Mouse (Mus musculus) adrenal gland, postnatal 10 days (tissue): Measurements from ENCODE around the gene Kat8. TPM values are rescaled to one million over a fixed set of nuclear protein-coding genes. Genes with fewer than 3 reads are reported as not detected.
A peak's percentile ranks its signal among the peaks of the same experiment; 100 is the strongest.

Experiments
- DNase-seq: peaks from one replicate; pipeline ENCODE4 v3.0.0; 2021; ENCODE audit warnings: mixed read lengths
- total RNA-seq, 2 experiments: library from RNA; stranded (reverse); gene quantifications; 2 replicates each; pipeline ENCODE4 v1.2.3; 2021

Kat8 gene
- total RNA-seq, 2 experiments from 2014 or later, result 22.5 to 24.7 TPM

DNA sequence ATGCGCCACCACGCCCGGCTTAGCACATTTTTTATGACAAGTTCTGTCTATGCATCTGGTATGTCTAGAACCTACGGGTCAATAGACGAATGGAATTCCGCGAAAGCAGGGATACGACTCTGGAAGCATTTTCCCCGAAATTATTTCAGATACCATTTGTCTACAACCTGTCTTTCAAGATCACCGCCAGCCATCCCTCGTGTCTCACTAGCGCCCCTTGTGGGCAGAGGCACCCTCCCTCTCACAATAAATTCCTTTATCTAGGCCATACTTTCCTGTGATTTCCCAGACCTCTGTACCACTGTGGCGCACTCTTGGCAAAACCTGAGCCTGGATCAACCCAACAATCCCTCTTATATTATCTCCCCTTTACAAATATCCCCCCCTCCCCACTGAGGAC, 15.9 kb upstream of the Kat8 start:
- DNase-seq, result peak; percentile 69

DNA sequence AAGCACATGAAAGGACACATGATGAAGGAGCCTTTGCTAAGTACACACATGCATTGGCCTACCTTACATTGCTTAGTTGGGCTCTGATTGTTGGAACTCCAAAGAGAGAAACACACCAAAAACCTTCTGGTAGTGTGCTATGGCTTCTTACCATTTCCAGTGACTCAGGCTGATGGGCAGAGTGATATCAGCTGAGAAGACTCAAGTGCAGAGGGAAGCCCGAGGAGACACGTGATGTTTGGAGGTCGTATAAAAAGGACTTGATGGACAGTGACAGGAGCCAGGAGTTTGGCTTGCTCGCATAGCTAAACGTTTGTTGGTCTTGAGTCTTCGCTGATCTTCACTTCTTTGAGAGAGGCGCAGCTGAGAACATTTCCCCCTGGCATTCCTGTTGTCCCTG, 14.8 kb upstream of the Kat8 start:
- no peak for DNase-seq

DNA sequence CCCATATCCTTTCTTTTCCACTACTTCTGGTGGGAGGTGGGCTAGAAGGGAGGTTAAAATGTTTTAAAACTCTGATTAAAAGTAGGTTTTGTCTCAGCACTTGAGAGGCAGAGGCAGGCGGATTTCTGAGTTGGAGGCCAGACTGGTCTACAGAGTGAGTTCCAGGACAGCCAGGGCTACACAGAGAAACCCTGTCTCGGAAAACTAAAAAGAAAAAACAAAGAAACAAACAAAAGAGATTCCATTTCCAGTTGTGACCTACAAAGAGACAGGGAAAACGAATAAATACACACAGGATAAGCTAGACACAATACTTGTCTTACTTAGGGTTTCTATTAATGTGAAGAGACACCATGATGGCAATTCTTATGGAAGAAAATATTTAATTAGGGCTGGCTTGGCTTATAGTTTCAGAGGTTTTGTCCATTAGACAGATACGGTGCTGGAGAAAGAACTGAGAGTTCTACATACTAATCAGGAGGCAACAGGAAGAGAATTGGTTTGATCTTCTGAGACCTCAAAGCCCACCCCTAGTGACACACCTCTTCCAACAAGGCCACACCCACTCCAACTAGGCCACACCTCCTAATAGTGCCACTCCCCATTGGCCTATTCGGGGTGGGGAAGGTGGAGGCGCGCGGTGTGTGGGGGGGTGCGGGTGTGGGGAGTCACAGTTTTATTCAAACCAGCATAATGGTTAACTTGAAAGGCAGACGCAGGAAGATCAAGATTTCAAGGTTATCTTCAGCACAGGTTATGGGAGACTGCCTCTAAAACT, 13.9 kb upstream of the Kat8 start:
- DNase-seq, result no peak

DNA sequence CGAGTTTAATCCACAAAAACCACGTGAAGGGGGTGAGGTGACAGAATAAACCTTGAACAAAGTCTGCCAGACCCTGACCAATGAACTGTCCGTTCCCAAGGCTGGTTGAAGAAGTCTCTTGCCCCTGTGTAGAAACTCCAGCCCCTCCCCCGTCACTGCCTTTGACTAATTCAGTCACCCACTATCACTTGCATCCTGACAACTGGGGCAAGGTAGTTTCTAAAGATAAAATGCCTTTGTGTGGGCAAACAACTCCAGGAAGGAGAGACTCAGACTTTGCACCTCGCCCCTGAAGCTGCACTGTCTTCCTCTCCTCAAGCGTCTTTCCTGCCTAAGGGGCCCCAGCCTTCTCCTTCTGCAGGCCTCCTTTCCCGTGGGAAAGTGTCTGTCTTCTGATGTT, 12.3 kb upstream of the Kat8 start:
- no peak for DNase-seq

DNA sequence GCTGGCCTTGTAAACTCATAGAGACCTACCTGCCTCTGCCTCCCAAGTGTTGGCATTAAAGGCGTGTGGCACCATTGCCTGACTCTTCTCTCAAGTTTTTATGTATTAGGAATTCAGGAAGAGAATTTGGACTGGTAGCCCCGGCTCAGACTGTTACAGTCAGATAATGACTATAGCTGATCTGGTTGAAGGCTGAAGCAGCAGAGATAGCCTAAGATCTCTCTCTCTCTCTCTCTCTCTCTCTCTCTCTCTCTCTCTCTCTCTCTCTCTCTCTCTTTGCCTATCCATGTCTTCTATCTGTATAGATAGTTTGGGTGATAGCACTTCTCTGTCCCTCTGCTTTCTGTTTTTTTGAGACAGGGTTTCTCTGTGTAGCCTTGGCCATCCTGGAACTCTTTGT, 10.5 kb upstream of the Kat8 start:
- no peak for DNase-seq

DNA sequence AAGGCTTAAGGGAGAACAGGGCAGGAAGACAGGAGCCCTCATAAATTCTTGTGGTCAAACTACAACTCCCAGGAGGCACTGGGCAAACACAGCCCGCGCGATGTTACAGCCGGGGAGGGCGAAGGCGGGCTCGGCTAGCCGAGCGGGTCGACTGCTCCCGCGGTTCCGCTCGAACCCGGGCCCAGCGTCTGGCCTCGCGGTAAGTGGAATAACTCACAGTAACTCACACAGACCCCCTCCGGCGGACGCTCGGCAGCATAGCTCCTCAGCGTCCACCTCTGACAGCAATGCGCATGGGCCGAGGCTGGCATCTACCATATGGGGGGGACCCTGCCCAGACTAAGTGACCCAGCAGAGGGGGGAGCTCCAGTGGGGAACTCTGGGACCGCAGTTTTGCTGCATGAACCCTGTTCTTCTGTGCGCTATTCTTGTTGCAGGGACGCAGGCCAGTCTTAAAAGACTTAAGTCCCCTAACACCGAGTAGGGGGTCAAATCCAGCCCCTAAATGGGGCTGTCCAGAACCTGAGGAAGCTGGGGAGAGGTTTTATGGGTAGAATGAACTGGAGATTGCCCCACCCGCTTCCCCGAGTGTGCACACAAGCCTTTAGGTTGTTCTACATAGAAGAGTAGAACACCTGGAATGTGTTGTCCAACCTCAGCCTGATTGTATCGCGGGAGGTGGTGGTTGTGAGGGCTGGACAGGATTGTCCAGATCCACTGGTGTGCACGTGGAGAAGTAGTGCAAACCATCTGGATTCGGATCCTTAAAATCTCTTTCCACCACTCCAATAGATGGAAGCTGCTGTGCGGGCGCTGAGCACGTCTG, 8.1 kb upstream of the Kat8 start, which contains the start of gene Bckdk:
TSS of gene Bckdk (plus strand) at position 112 of the 826 bp plus-strand sequence.
- peak; percentile 85 for DNase-seq

DNA sequence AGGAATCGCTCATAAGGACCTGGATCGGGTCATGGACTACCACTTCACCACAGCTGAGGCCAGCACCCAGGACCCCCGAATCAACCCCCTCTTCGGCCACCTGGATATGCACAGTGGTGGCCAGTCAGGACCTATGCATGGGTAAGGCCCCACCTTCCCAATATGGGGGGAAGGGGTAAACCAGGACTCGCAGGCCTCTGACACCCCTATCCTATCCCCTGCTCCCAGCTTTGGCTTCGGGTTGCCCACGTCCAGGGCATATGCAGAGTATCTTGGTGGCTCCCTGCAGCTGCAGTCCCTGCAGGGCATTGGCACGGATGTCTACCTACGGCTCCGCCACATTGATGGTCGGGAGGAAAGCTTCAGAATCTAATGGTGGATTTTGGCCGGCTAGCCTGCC, 4.4 kb upstream of the Kat8 start:
- DNase-seq, result no peak

DNA sequence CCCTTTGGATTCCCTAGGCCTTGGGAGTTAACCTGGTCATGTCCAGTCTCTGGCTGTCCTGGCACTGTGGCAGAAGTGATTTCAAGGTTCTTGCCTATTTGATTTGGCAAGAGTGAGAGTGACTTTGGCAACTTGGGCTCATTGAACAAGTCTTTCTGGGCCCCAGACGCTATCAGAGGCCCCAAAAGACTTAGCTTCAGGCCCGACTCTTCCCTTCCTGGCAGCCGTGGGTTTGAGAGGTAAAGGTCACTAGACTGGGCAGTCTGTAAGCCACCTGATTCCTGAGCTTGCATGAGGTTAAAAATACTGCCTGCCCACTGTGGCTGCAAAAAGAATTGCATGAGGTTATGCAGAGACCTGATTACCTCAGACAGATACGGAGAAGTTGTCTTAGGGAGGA, 3.7 kb upstream of the Kat8 start:
- peak; percentile 47 for DNase-seq

DNA sequence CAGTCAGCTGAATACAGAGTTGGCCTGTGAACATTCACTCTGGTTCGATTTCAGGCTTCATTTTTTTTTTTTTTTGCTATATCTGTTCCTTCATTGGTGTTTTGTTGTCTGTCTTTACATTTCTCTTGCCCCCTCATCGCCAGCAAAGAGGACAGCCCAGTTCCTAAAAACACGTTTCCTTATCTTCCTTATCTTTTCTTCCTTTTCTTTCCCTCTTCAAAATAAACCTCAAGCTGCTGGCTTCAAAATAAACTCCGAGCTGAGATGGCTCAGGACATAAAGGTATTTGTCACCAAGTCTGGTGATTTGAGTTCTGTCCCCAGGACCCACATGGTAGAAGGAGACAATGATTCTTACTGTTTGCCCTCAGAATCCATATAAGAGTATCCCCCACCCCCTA, 622 bp downstream of the Kat8 start:
- DNase-seq, result no peak

DNA sequence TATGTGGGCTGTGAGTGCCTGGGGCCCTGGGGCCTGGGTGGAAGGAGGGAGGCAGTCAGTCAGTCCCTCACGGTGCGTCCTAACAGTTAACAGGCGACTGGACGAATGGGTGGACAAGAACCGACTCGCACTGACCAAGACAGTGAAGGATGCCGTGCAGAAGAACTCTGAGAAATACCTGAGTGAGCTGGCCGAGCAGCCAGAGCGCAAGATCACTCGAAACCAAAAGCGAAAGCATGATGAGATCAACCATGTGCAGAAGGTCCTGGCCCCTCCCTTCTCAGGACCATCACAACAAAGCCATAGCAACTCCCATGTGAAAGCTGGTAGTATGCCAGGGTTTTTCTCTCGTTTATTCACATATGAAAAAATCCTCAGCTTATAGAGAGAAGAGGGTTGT, 3.0 kb downstream of the Kat8 start:
- no peak for DNase-seq

DNA sequence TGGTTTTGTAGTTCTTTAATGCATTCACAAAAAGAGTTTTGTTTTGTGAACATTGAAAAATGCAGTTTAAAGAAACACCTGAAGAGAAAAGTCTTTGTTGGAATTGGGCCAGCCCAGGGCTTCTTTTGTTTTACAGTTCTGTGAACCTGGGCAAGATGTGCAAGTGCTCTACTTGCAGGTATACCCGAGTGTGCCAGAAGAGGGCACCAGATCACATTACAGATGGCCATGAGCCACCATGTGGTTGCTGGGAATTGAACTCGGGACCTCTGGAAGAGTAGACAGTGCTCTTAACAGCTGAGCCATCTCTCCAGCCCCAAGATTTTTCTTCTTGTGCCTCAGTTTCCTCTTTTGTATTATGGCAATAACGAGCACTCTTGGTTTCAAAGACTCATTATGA, 5.9 kb downstream of the Kat8 start:
- DNase-seq, result peak; percentile 65

DNA sequence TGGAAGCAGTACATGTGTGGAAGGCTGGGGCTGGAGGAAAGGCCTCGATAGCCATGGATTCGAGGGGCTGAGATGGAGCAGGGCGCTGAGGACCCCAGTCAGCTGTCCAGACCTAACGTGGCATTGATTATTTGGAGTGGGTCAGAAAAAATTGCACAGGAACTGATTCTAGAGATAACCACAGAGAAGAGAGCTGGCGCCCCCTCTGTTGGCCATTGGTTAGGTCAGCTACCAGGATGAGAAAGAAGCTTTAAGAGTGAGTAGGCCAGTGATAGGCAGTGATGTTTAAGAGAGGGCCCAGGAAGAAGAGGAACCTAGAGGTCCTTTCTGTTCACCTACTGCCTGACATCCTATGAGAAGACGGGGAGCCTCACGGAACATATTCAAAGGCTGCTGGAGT, 7.0 kb downstream of the Kat8 start:
- DNase-seq, result no peak

DNA sequence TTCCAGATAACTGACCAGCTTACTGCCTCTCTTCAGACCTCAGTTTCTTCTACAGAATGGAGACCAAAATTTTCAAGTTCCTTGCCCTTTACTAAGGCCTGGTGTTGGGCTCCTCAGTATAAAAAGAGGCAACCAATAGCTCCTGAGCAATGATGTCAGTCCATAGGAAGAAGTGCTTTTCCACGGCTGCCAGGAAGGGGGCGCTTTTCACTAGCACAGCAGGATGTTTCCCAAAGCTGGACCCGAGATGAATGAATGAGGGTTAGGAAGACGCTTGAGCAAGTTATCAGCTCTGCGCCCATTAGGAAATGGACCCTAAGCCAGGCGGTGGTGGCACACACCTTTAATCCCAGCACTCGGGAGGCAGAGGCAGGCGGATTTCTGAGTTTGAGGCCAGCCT, 9.2 kb downstream of the Kat8 start:
- no peak for DNase-seq

DNA sequence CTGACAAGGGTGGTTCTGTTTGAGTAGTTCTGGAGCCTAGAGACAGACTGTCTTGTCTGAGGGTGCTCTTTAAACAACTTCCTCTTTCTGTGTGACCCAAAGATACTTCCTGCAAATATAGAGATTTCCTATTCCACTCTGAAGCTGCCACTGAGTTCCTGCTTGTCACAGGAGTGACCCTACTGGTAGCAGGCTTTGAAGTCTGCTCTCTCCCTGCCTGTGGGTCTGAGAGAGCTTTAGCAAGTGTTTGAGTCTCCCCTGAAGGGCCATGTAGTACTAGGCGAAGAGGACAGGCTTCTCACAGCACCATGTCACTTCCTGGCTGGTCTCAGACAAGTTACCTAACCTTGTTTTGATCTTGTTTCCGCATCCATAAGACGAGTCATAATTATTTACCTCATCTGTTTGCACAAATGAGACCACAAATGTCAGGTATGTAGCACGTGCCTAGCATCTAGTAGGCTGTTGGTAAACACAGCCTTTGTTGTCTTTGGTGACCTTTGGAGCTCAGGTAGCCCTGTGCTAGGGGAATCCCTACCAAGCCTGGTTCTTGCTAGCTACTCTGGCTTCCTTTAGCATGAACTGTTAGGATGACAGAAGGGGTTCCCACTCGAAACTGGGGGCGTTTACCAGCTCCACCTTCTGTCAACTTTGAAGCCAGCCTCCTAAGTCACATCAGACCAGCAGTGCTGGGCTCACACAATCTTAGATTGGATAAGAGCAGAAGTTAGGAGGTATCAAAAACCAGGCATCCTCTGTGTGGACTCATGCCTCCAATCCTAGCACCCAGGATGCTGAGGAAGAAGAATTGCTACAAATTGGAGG, 10.3 kb downstream of the Kat8 start:
- no peak for DNase-seq

DNA sequence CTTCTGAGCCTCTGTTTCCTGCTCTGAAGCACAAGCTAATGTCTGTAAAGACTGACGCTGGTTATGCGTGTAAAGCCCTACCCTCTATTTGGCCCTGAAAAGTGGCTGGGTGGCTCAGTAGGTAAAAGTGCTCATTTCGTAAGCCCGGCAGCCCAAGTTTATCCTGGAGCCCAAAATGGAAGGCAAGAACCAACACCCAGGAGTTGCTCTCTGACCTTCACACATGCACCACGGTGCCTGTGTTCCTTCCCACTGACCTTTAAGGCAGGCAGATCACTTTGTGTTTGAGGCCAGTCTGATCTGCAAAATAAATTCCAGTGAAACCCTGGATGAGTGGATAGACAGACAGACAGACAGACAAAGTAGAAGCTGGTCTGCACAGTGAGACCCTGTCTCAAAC, 11.4 kb downstream of the Kat8 start:
- no peak for DNase-seq

DNA sequence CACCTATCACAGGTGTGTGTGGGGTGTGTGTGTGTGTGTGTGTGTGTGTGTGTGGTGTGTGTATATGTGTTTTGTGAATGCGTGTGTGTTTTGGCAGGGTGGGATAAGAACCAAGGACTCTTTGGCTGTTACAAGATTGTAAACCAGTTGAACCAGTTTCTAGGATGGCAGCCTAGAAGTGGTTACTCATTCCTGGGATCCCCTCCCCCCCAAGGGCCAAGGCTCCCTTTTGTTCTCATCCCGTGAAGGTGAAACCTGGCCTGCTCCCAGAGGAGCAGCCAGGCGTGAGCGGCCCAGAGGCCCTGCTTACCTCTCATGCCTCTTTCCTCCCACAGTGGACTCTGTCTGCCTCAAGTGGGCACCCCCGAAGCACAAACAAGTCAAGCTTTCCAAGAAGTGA, 12.9 kb downstream of the Kat8 start:
- no peak for DNase-seq

DNA sequence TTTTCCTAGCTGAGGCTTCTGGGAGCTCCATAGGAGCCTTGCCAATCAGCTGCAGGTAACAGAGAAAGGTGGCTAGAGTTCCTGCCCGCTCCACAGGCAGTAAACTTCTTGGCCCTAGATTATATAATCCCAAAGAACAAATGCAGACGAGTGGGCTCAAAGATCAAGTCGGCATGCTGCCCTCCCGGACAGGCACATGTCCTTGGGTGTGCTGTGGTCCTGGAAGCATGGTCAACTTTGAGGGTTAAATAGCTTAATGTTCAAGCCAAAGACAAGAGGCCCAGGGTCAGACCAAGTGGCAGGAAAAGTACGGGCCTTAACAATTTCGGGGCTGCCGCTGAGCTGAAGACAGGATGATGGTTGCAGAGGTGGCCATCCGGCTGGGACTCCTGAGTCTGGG, 13.8 kb downstream of the Kat8 start:
- no peak for DNase-seq

DNA sequence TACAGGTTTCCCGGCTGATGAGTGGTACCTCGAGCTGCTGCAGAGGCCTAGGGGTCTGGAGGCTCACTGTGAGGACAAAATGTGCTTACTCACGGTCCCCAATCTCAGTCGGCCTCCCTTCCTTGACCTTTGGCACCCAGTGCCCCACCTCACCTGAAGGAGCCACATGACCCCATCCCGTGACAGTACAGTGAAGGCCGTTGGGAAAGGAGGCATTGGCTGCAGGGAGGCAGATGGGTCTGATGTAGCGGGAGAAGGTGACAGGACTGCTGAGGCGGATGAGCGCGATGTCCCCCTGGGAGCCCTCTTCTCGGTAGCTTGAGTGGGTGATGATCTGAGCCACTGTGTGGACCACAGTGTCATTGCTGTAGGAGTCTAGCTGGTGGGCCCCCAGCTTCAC, 14.5 kb downstream of the Kat8 start:
- no peak for DNase-seq

DNA sequence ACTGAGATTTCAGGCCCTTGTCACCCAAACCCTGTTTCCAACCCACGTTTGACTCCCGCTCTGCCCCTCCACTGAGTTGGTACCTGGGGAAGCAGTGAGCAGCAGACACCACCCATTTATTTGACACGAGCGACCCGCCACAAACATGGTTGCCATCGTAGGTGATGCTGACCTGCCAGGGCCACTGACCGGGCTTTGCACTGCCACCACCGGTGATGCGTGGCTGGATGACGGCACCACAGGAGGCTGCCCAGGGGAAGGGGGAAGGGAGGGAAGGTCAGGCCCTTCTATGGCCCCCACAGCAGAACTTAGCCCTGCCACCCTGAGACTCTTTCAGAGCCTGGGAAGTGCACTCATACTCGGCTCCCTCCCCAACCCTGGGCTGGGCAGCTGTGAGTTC, 15.4 kb downstream of the Kat8 start:
- DNase-seq, result no peak

DNA sequence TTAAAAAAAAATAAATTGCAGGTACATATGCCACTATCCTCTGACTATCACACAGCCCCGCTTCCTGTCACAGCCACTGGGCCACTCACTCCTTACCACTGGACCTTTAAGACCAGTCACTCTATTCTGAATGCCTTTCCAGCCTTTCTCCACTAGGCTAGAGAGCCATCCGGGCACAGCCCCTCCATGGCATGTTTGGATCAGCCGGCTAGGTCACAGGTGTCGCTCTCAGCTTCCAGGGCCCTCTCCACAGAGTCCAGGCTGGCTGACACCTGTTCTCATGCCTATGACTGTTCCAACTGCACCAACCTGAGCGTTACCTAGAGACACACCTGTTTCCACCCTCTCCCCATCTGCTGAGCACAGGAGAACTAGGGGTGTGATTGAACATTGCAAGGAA, 16.3 kb downstream of the Kat8 start:
- no peak for DNase-seq

DNA sequence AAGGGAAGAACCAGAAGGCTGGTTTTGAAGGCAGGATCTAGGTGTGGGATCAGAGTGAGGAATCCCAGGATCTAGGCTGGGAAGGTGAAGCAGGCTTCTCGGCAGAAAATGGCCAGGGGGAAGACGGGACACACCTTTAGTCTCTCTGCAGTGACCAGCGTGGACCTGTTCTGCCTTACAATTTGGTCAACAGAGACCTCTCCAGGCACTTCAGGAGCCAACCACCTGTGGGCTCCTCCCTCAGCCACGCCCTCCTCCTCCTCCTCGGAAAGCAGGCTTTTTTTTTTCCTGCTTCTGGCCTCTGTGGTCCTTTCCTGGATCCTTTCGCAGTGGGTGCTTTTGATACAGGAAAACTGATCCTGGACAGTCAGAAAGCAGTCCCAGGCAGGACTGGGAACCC, 17.6 kb downstream of the Kat8 start, which contains the start of gene Prss8:
TSS of gene Prss8 (minus strand) at position 182 of the 400 bp plus-strand sequence.
- no peak for DNase-seq

DNA sequence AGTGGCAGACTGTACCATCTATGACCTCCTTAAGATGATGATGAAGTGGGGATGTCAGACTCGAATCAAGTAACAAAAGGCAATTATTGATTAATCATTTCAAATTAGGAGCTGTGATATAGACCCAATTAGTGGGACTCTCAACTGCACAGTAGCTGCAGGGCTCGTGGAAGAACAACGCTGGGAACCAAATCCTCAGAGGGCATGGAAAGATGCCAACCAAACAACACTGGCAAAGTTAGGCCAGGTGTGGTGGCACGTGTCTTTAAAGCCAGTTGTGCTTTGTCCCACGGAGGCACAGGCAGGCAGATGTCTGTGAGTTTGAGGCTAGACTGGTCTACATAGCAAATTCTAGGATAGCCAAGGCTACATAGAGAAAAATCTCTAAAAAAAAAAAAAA, 18.3 kb downstream of the Kat8 start:
- no peak for DNase-seq
